In the genomic region with DNA sequence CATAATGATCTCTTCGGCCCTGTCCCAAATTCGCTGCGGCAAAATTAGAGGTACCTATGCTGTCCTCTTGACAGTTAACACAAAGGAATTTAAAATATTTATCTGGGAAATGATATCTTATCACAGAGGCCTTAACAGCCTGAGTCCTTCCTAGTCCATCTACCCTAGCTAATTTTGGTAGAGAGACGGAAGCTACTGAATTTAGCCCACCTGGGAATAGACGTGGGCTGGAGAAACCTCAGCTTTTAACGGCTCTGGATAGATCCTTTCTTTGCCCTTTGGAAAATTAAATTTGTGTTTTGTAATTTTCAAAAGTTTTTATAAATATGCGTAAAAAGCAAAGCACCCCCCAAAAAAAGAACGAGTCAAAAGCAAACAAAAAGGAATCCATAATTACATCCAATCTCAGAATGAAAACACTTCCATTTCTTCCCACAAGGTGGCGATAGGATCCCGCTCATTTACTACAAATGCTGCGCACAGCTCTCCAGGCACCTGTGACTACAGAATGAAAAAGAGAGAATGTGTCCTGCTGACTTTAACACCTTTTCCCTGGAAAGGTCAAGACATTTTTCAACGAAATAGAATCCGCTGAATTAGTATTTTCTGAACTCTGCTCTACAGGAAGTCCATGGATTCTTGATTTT, we compare ENCODE assay signal across 8 mouse cellular contexts. TPM values are rescaled to one million over a fixed set of nuclear protein-coding genes. Genes with fewer than 3 reads are reported as not detected.
A peak's percentile ranks its signal among the peaks of the same experiment; 100 is the strongest.
DNase-seq lines count a peak whose midpoint lies in the region; ATAC-seq and TF ChIP-seq lines count a peak whose summit lies in the region.

No protein-coding gene starts in this region.

- H3K4me1 ChIP-seq in midbrain, postnatal 0 days (ENCODE audit: insufficient read depth, low read length) = no peaks in the 10 kb centered on the region

- no peaks in the 10 kb centered on the region for H3K27me3 ChIP-seq in midbrain, postnatal 0 days (ENCODE audit: insufficient read depth, low read length)

- WGBS in midbrain, postnatal 0 days = 41% methylated on average over 13 of the region's 13 CpGs

- ATAC-seq in midbrain, postnatal 0 days (ENCODE audit: low FRiP score) = 0 out of 2 replicates have a peak, but pooled peaks have one; percentile 52

- peak; percentile 11 for DNase-seq in ovary, postnatal 10 days (ENCODE audit: low spot score)
- no peak for DNase-seq in ovary, postnatal 36 days (ENCODE audit: low spot score)
- DNase-seq in adrenal gland, postnatal 14 days = peak; percentile 65
- DNase-seq in embryo, embryonic 9.5 days (ENCODE audit: extremely low spot score) = peak; percentile 64
- DNase-seq in heart, postnatal 4 days = peak; percentile 72
- peak; percentile 49 to 82 for DNase-seq in left cerebral cortex, postnatal 10 days (ENCODE audit: extremely low spot score in 1 of 2, low spot score in 2 of 2)
- DNase-seq in midbrain, postnatal 0 days (ENCODE audit: low spot score) = peak; percentile 83
- peak; percentile 26 for DNase-seq in telencephalon, adult 2 months (ENCODE audit: low read depth, low spot score)

- H3K9ac ChIP-seq in midbrain, postnatal 0 days (replicated peaks; ENCODE audit: low read length, poor library complexity, severe bottlenecking) = no peak overlapping the region

- no peak overlapping the region for H3K4me2 ChIP-seq in midbrain, postnatal 0 days (ENCODE audit: low read depth, low read length, poor library complexity, severe bottlenecking)

- H3K36me3 ChIP-seq in midbrain, postnatal 0 days (ENCODE audit: insufficient read depth, low read length) = no peaks in the 10 kb centered on the region

- no peak overlapping the region for H3K4me3 ChIP-seq in midbrain, postnatal 0 days (ENCODE audit: low read depth, low read length)

- H3K27ac ChIP-seq in midbrain, postnatal 0 days (ENCODE audit: low read depth, low read length) = no peak overlapping the region

- peak; percentile 96 for TF ChIP-seq CTCF in midbrain, postnatal 0 days (IDR thresholded peaks at IDR 0.05)

- intact Hi-C loops in left cerebral cortex, postnatal 10 days (cut with DNase I) = loop anchor here (1.0 to 10.0 kb wide), 5 partner anchors 194 to 1124 kb away; no protein-coding TSS in a partner anchor

- no peaks in the 10 kb centered on the region for H3K9me3 ChIP-seq in midbrain, postnatal 0 days (ENCODE audit: low read length)

RNA-seq across cellular contexts. Expression of gene Fam124b, which starts 37.4 kb away (rescaled TPM):
- 1.3 and 2.4 TPM in 2 replicates for total RNA-seq in adrenal gland, postnatal 14 days (2021)
- 1 to 10 TPM; 5.8 to 6.6 TPM for total RNA-seq in heart, postnatal 4 days (2021)
- total RNA-seq in left cerebral cortex, postnatal 10 days (2021) = 1 to 10 TPM; 1.0 to 1.4 TPM
- total RNA-seq in midbrain, postnatal 0 days (2014; rRNA removed) = 0.24 and 1.0 TPM in 2 replicates
- polyA plus RNA-seq in midbrain, postnatal 0 days (2015; fragmentation: Nextera tagmentation; extraction: Ambion mirVana) = 0.15 and 0.42 TPM in 2 replicates
